Mouse (Mus musculus) mouse trophoblast stem cell (cell line): ENCODE results near the gene Peli2.

ENCODE experiments used
- in situ Hi-C, 2 experiments: fragments of 300-500 bp; cut with MseI, MboI; formaldehyde crosslinking; loops; 2 replicates in 1 of 2; 3 replicates in 1 of 2; pipeline ENCODE4 v1.15.1; 2025

Gene Peli2

DNA sequence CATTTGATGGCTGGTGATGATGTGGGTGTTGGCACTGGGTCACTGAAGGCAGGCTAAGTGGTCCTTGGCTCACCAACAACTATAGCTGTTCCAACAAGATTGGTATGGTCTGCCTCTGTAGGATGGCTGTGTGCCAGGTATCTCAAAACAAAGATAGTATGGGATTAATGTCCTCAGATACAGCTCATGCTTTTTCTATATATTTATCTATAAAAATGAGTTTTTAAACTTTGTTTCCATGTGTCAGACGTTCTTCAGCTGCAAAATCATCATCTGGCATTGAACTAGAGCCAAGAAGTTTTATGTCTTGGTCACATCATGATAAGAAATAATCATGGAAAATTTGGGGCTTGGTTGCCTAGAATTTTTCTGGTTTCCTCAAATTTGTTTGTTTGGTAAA lies 157.7 kb downstream of the Peli2 start:
- in situ Hi-C loops, result no loop called here

DNA sequence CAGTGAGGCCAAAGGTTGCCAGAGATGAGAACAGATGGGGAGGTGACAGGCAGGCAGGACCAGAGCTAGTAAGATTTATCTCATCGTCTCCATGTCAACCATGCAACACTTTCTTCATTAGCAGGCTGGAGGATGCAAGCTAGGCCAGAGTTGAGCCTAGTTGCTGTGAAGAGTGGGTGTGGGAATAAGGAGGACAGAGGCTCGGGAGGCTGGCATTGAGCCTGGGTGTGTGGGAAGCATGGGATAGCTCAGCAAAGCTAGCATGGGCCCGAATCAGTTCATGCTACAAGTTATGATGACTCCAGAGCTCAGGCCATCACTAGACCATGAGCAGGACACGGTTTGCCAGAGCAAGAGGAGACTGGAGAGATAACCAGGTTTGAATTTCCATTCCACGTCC lies 166.3 kb downstream of the Peli2 start:
- in situ Hi-C loops, result no loop called here

DNA sequence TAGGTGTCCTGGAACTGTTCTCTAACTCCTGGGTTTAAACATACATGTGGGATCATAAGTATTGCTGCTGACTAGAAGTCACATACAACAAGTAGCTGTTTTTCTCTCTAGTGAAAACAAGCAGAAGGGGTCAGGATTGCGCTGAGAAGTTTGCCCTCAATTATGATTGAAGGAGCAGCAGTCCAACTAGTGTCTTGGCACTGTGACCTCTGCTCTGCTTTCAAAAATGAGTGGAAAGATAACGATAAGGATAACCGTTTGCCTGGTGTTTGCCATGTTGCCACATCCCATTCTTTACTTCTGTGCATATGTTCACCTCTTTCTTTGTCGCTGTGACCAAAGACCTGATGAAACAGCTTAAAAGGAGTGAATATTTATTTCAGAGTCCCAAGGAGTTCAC lies 167.0 kb downstream of the Peli2 start:
- in situ Hi-C loops, result no loop called here

DNA sequence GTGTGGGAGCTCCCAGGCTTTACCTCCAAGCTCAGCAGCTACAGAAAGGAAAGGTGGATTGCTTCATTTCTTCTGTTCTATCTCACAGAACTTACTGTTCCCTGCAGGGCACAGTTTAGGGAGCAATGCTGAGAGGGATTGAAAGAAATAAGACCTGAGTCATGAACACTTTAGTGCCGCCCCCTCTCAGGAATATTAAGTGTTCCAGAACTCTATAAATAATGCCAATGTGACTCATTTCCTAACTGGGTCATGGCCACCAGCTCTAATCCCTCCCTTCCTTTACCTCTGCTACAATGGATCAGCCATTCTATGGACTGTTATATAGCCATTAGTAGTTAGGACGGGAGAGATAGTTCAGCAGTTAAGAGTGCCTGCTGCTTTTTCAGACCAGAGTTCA lies 168.0 kb downstream of the Peli2 start:
- in situ Hi-C loops, result no loop called here

DNA sequence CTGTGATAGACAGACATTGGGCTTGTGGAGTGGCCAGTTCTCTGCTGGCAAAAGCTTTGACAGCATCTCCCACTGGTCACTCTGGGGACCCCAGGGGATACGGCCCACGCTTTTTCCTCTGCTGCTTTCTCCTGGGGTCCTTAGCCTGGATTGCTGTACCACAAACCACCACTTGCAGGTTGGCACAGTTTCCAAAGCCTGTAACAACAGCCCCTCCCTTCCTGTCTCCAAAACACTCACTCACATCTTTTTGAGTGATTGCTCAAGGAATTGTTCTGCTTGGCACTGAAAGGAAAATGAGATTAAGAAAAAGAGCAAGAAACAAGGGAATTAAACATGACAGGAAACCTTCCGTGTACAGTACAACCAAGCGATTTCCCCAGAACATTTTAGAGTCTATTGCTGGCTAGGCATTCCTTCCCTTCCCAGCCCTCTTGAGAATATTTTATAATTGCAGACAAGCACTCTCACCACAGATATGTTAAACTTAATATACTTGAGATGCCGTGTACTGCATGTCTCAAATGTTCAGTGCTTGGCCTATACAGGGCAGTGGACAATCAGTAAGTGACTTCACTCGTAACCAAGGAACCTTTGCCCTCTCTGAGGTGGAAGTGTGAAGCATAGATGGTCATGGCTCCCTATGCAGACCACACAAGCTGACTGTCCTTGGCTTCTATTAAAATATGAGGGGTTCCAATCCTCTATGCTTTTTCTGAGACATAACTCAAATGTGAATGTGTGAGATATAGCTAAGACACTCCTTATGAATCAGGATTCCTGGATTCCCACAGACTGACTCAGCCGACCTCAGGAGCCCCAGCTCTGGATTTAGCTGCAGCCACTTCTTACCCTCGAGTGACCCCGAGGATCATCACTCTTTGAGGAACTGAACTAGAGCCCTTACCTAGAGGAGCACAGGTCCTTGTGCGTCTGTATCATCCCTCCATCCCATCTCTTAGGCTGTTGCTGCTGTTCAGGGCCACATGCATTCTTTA lies 169.3 kb downstream of the Peli2 start:
- in situ Hi-C loops, result no loop called here

DNA sequence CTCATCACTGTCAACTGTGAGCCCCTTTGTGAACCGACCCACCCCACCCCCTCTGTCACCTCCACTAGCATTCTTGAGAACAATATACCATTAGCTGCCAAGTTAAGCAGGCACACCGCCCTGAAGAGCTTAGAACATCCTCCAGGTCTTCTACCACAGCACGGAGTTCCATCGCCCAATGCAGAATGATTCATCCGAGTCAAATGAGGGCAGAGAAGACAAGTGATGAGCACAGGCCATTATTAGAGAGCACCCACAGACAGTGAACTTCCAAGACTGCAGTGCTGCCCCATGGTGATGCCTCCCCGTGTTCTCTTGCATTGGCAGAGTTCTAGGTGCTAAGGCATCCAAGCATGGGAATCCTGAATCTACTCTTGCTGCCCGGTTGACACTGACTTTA lies 172.9 kb downstream of the Peli2 start:
- in situ Hi-C loops, result no loop called here

DNA sequence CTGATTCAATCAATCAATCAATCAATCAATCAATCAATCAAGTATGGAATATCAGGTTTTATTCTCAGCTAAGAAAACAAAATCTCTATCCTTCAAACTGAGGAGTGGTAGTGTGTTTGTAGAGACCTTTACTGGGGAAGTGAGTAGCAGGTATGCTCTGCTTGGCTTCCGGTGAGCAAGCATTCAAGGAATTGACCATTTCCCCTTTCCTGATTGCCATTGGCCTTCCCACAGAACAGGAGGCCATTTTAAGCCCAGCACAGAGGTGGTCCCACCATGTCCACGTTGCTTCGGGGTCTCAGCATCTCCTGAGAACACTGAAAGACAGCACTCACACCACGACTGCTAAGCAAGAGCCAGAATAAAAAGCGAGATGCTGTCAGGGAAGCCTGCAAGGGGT lies 174.8 kb downstream of the Peli2 start:
- in situ Hi-C loops, result no loop called here

DNA sequence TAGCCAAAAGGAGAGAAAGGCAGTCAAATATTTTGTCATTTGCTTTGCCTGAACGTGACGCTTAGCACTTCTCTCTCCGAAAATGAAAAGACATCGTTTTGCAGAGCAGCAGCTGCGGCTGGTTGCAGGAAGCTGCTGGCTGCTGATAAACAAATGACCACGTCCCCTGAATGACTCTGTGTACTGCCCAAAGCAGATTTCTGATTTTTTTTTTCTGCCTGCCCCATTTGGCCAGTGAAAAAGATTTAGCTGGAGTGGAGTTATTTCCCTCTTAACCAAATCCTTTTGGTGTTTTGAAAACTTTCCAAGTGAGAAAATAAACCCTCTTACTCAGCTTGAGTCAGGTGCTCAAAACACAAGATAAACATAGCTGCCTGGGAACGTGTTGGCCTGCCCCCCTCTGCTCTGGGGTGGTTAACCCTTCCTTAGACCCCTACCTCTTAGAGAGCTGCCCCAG lies 175.2 kb downstream of the Peli2 start:
- in situ Hi-C loops, result no loop called here

DNA sequence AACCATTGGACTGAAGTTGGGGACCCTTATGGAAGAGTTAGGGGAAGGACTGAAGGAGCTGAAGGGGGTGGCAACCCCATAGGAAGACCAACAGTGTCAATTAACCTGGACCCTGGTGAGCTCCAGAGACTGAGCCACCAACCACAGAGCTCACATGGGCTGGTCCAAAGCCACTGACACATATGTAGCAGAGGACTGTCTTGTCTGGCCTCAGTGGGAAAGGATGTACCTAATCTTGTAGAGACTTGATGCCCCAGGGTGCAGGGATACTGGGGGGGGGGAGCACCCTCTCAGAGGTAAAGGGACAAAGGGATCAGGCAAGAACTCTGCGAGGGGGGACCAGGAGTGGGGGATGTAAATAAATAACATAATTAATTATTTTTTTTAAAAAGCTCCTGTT lies 176.2 kb downstream of the Peli2 start:
- in situ Hi-C loops, result no loop called here

DNA sequence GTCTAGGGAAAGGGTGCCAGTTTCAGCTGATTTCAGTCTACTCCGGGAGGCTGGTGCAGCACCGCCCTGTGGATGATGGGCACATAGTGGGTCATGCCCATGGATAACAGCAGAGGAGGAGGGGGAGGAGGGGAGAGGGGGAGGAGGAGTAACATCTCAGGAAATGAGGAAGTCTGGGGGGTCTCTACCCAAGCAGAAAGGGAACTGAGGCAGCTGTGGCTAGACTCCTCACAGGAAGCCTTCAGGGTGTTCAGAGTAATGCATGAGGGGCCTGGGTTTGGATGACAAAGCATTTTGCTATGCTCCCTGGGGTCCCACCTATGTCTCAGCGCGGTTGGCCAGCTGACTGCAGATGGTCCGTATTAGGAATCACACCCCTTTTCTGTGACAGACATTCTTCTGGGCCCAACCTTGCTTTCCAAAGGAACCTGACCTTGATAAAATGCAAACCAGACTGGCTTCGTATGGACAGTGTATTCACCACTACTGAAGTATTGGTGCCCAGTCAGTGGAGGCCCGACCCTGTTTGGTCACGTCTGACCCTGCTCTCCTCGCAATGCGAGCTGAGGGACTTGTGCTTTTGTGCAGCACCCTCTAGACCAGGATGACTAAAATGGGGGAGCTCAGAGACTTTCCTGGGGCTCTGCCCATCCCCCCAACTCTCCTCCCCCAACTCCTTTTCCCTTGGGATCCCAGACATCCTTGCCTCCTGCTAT lies 182.0 kb downstream of the Peli2 start:
- in situ Hi-C loops, result no loop called here

DNA sequence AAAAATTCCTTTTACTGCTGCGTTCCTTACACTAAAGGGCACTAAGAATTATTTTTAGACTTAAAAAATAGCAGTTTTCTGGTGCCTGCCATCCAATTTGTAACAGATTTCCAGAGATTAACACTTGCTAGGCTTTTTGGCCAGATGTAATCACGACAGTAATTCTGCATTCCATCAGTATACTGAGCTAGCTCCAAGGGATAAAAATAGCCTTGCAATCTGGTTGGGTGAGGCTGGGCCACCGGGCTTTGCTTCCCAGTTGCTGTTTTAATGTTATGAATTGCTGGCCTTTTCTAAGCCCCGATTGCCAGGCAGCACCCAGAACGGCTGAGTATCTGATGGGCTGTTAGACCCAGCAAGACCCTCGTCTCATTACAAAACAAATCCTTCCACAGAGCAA lies 182.6 kb downstream of the Peli2 start:
- in situ Hi-C loops, result no loop called here

DNA sequence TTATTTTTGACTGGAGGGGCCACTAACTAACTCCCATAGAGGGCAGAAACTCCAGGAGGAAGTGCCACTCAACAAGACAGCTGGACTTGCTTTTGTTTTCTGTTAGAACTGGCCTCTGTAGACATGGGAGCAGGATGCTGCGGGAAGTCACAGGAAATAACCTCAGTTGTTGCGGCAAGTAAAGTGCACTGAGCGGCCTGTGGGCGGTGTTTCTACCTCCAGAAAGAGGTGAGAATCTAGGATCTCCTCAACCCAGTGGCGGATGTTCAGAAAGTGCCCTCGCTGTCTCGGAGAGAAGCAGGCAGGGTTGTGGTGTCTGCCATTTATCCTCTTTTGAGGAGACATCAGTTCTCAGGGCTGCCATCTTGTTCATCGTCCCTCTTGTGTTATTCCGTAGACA lies 183.2 kb downstream of the Peli2 start:
- in situ Hi-C loops, result no loop called here

DNA sequence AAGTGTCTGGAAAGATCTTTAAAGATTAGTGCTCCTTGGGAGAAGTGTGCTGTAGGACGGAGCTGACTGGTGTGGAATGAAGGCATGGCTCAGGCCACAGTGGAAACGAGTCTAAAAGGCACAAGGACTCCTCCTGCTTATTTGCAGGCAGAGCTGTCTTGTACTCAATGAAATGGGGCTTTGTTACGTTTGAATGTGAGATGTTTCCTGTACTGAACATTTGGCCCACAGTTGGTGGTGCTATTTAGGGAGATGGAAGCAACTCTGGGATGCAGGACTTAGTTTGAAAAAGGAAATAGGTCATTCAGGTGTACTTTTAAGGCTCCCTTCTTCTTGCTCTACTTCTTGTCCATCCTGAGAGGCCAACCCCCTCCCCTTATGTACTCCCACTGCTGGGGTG lies 192.6 kb downstream of the Peli2 start:
- in situ Hi-C loops, result no loop called here

DNA sequence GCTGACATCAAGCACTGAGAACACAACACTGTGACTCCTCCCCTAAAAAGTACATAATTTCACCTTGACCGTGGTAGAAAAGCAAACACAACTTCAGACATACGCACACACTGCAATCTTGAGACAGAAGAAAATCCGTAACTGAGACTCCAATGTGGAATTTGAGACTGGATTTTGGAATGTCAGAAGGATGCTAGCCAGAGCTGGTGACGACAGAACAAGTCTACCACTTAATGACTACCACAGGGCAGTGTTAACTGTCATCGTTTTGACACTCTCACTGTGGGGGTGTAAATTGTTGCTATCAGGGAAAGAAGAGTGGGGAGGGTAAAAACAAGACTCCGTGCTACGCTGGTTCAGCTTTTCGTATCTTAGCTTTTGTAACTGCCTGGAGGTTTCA lies 195.8 kb downstream of the Peli2 start:
- in situ Hi-C loops, result no loop called here

DNA sequence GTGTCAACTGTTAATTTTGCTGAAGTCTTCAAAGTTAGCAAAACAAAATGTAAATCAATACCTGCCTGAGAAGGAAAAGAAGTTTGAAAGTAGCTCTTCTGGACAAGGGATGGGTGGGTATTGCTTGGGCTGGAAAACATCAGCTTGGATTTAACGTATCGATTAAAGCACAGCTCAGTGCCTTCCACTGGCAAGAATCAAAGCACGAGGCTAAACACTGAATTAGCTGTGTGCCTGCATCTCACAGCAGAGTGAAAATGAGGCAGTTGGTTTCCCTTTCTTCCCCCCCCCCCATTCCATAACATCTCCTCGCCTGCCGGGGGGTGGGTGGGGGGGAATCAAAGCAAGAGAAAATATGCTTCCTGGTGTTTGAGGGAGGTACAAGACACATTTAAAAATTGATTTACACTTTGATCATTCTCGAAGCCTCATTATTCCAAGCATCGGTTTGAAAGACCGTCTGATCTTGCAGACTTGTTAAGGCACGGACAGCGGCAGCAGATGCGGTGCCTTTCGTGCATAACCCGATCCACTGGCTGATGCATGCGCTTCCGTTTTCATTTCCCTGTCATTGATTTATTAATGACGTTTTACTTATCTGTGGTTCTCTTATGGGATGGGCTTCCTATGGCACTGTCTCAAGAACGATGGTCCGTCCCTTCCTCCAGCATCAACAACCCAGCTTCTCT lies 203.3 kb downstream of the Peli2 start:
- in situ Hi-C loops, result no loop called here

DNA sequence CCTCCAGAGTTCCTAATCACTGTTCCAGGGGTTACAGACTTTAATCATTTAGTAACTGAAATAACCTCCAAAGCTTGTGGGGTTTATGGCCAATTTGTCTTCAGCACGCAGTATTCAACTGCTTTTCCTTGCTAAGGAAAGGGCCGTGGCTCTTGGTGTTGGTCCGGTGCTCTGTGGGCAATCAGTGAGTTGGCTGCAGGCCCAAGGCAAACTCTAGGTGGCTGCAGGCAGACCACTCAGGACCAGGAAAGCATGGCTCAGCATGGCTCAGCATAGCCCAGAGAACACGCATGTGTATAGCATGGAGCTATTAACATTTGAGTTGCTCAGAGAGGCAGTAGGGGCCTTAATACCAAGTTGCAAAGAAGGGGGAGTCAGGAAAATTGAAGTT lies 203.8 kb downstream of the Peli2 start:
- in situ Hi-C loops, result no loop called here

DNA sequence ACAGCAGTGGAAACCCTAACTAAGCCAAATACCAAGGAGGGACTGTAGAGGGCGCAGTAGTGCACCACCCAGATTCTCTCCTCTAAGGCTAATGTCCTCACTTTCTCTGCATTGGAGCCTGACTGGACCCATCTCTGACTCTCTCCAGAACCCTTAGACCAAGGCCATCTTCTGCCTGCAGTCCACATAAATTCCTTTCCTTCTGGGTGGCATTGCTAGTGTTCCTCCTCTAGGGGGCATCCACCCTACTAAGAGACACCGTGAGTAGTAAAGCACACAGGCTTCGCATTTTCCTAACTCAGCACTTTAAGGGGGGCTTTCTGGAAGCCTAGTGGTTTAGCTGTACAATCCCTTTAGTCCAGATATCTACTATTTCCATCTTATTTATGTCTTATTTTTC lies 207.1 kb downstream of the Peli2 start:
- in situ Hi-C loops, result no loop called here

DNA sequence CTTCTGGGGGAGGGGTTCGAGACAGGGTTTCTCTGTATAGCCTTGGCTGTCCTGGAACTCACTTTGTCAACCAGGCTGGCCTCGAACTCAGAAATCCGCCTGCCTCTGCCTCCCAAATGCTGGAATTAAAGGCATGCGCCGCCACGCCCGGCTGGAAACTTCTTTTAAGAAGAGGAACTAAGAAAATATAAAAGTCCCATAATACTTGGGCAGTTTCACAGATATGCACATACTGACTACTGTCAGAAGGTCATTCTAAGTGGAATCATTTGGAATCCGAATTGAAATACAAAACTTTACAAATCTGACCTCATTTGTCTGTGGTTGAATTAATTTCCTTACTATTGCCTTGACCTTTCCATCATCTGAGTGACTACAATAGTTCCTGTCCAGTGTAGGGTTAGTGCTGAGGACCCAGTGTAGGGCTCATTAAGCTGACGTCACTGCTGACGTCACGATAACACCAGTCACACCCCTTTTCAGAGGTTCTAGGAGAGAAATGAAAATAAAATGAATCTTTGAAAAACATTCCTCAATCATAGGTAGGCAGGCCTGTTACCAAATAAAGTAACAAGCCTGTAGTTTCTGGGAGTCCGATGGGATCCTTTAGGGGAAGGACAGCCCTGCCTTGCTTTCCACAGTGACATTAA lies 209.2 kb downstream of the Peli2 start:
- in situ Hi-C loops, result no loop called here
